Mouse (Mus musculus): ENCODE results near the gene Chst14.

DNA sequence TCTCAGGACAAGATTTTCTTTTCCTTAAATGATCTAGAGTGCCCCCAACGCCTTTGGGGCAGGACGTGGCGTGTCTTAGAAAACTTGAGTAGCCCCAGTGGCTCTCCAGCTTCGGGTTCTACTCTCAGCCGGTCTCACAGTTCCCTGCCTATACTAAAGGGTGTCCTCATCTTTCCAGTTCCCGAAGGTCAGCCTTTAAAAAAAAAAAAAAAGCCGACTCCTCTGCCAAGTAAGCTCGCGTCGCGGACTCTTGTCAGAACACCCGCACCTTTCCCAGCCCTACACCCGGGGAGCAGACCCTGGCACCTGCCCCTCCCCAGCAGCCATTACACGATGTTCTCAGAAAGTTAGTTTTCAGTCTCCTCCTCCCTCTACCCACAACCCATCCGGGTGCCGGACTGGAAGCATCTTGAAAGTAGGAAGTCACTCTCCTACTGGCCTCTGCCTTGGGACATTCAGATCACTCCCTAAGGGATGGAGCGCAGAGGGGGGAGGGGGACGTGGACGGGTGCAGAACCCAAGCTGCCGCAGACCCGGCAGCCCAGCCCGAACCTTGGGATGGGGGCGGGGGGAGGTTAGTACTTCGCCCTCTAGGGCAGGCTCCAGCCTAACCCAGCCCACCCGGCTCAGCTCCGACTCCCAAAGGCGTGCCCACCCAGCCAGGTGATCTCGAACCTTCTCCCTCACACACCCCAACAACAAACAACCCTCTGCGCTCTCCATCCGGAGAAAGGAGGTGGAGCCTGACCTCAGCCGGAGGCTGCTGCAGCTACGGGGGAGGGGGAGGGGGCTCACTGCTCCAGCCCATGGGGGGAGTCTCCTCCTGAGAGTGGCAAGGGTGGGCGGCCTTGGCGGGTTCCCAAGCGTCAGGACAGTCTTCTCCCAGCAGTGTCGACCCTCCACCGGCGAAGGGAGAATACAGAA, 30.0 kb upstream of the Chst14 start:
- no peak for TF ChIP-seq CTCF (IDR thresholded peaks at IDR 0.05; ENCODE audit: control insufficient read depth, insufficient read depth, insufficient read length)
- TF ChIP-seq CEBPB (IDR thresholded peaks at IDR 0.05; ENCODE audit: low read depth), result no peak
- no peak for TF ChIP-seq USF1 (IDR thresholded peaks at IDR 0.05; ENCODE audit: low read depth)
- no peak for TF ChIP-seq MYOD1 (IDR thresholded peaks at IDR 0.05; ENCODE audit: control insufficient read depth, insufficient read length, low read depth)
- no peak for TF ChIP-seq MYOG (IDR thresholded peaks at IDR 0.05; ENCODE audit: control insufficient read depth, extremely low read depth, insufficient read length)
- TF ChIP-seq MAX (IDR thresholded peaks at IDR 0.05), result no peak
